Mouse (Mus musculus) C2C12 (cell line): ENCODE measurements around the gene Pdf.

Experiments used
- CEBPB ChIP-seq: IDR thresholded peaks from one replicate; pipeline ENCODE4 v1.6.1; 2011; ENCODE audit warnings: low read depth, mild to moderate bottlenecking, control low read depth, moderate library complexity
- CTCF ChIP-seq: IDR thresholded peaks from one replicate; pipeline ENCODE4 v1.5.1; 2011; ENCODE audit not compliant: control insufficient read depth, insufficient read depth, insufficient read length
- MAX ChIP-seq: IDR thresholded peaks from one replicate; pipeline ENCODE4 v1.6.1; 2011; ENCODE audit warnings: mild to moderate bottlenecking, control low read depth
- MYOD1 ChIP-seq: IDR thresholded peaks from one replicate; pipeline ENCODE4 v1.6.1; 2011; ENCODE audit warnings: low read depth; ENCODE audit not compliant: control insufficient read depth, insufficient read length
- MYOG ChIP-seq: IDR thresholded peaks from one replicate; pipeline ENCODE4 v1.6.1; 2011; ENCODE audit not compliant: control insufficient read depth, insufficient read length; ENCODE audit errors: extremely low read depth
- USF1 ChIP-seq: IDR thresholded peaks from one replicate; pipeline ENCODE4 v1.6.1; 2011; ENCODE audit warnings: low read depth, mild to moderate bottlenecking, control low read depth, moderate library complexity

- TF ChIP-seq CTCF, result no peak
- no peak for TF ChIP-seq USF1
- TF ChIP-seq MYOD1, result no peak
- TF ChIP-seq MYOG, result no peak
- no peak for TF ChIP-seq CEBPB
- TF ChIP-seq MAX, result no peak
Observed at GRCm38 (mm10) chr8:107014915-107015314, 33.5 kb downstream of the Pdf start.
